Mouse (Mus musculus): Measurements from ENCODE around the gene Eloa. TPM values are rescaled to one million over a fixed set of nuclear protein-coding genes. Genes with fewer than 3 reads are reported as not detected.
A peak's percentile ranks its signal among the peaks of the same experiment; 100 is the strongest.
"Not testable (repeated sequence)": the region's sequence is repeated elsewhere in the genome, so short reads cannot be mapped to it uniquely, and the experiment has no call there.

Eloa gene
- polyA plus RNA-seq, 1 experiment from 2014 or later, result 32.5 TPM

DNA sequence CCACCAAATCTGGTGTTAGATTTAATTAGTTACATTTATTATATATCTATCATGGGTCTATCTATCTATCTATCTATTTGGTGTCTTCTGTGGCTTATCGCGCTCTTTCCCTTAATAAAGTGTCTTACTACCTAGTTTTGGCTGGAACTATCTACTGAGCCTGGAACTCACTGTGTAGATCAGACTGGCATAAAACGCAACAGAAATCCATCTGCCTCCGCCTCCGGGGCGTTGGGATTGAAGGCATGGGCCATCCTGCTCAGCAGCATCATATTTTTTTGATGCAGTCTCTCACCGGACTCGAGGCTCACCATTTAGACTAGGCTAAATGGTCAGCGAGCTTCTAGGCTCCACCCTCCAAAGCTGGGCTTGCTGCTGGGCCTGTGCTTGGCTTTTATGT is 33.8 kb downstream of the Eloa start:
- Histone ChIP-seq H3K27me3 (replicated peaks; ENCODE audit: control insufficient read depth, insufficient read depth, low read length) (no peaks in the 10 kb centered on the region), H3K4me3 (replicated peaks; ENCODE audit: low read length) (peak overlapping the region; percentile 85), H3K9me3 (ENCODE audit: control insufficient read depth, low read length) (no peaks in the 10 kb centered on the region), H3K9ac (replicated peaks; ENCODE audit: low read depth, low read length) (peak overlapping the region; percentile 82), H3K36me3 (ENCODE audit: control insufficient read depth, insufficient read depth) (peaks cover 6% of the 10 kb centered on the region), H3K4me2 (ENCODE audit: low read length) (peak overlapping the region; percentile 98), H3K4me1 (replicated peaks; ENCODE audit: control insufficient read depth, insufficient read depth, low read length) (peaks cover 16% of the 10 kb centered on the region), H3K27ac (ENCODE audit: low read length) (peak overlapping the region; percentile 84)
- 65% methylated on average over 9 of the region's 9 CpGs for WGBS
- no peak for ATAC-seq

- ATAC-seq, result peak; percentile 91
- under 1% methylated on average over 80 of the region's 81 CpGs for WGBS
- Histone ChIP-seq H3K36me3 (ENCODE audit: control insufficient read depth, insufficient read depth) (peaks cover 6% of the 10 kb centered on the region), H3K9ac (replicated peaks; ENCODE audit: low read depth, low read length) (peak within 1 kb of the TSS; percentile 82), H3K27ac (ENCODE audit: low read length) (peak within 1 kb of the TSS; percentile 84), H3K4me2 (ENCODE audit: low read length) (peak within 1 kb of the TSS; percentile 98), H3K4me3 (replicated peaks; ENCODE audit: low read length) (peak within 1 kb of the TSS; percentile 85), H3K27me3 (replicated peaks; ENCODE audit: control insufficient read depth, insufficient read depth, low read length) (no peaks in the 10 kb centered on the region), H3K4me1 (replicated peaks; ENCODE audit: control insufficient read depth, insufficient read depth, low read length) (peaks cover 16% of the 10 kb centered on the region), H3K9me3 (ENCODE audit: control insufficient read depth, low read length) (no peaks in the 10 kb centered on the region)
Observed at GRCm38 (mm10) chr4:135986943-135987710, 34.4 kb downstream of the Eloa start, which contains the start of gene Pithd1. TSS of gene Pithd1 (minus strand) at chr4:135987264.

DNA sequence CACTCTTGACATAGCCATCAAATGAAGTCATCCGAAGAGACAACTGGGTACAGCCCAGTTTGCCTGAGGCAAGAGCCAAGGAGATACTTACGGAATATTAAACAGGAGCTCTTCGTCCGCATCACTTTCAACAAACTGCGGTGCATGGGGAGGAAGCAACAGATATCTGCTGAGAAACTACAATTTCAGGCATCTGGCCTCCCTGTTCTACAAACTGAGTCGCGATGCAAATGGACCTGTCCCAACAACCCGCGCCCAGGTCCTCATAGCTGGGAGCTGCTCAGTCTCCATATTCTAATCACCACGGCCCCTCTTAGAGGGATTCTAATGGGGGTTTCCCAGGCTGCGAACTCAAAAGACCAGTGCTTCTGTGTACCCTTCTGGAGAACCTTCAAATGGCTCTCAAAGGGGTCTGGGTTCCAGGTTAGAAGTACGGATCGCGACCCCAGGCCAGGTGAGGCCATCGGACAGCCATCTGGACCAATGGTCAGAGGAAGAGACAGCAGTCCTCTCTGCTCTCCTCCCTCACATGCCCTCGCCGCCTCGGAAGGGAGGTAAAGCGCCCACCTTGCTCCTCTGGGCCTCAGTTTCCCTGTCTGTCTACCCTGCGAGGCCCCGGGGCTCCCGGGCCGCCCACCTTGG is 35.1 kb downstream of the Eloa start:
- peaks cover 6% of the 10 kb centered on the region for H3K36me3 ChIP-seq (ENCODE audit: control insufficient read depth, insufficient read depth)
- 7% methylated on average over 23 of the region's 23 CpGs for WGBS
- no peak for ATAC-seq

DNA sequence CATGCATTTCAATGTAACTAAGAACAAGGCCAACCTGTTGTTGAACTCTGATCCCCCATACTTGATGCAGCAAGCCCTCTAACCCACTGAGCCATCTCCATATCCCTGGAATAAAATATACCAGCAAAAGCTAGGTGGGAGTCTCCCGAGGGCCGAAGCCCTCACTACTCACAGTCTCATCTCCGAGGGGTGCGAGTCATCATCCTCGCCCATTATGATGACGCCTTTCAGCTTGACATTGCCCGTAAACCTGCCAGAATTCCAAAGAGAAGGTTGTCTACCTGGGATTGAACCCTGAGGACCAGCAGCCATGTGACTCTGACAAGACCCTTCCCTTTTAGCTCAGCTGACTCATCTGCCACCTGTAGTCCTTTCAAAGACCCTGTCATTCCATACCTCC is 35.8 kb downstream of the Eloa start:
- Histone ChIP-seq H3K9me3 (ENCODE audit: control insufficient read depth, low read length) (no peaks in the 10 kb centered on the region), H3K27me3 (replicated peaks; ENCODE audit: control insufficient read depth, insufficient read depth, low read length) (no peaks in the 10 kb centered on the region), H3K36me3 (ENCODE audit: control insufficient read depth, insufficient read depth) (peaks cover 6% of the 10 kb centered on the region), H3K27ac (ENCODE audit: low read length) (no peak overlapping the region), H3K4me2 (ENCODE audit: low read length) (peak overlapping the region; percentile 98), H3K4me3 (replicated peaks; ENCODE audit: low read length) (peak overlapping the region; percentile 85; the same call in 1 of the 2 replicates), H3K4me1 (replicated peaks; ENCODE audit: control insufficient read depth, insufficient read depth, low read length) (peaks cover 16% of the 10 kb centered on the region), H3K9ac (replicated peaks; ENCODE audit: low read depth, low read length) (no peak overlapping the region; the same call in 1 of the 2 replicates)
- 87% methylated on average over 7 of the region's 7 CpGs for WGBS
- no peak for ATAC-seq

More for the DNA sequence above, 35.1 kb downstream of the Eloa start:
- peak overlapping the region; percentile 38; the same call in 1 of the 2 replicates for H3K27ac ChIP-seq (ENCODE audit: low read length)
- H3K9me3 ChIP-seq (ENCODE audit: control insufficient read depth, low read length), result no peaks in the 10 kb centered on the region
- peak overlapping the region; percentile 98 for H3K4me2 ChIP-seq (ENCODE audit: low read length)
- peaks cover 16% of the 10 kb centered on the region for H3K4me1 ChIP-seq (replicated peaks; ENCODE audit: control insufficient read depth, insufficient read depth, low read length)
- peak overlapping the region; percentile 85 for H3K4me3 ChIP-seq (replicated peaks; ENCODE audit: low read length)
- no peaks in the 10 kb centered on the region for H3K27me3 ChIP-seq (replicated peaks; ENCODE audit: control insufficient read depth, insufficient read depth, low read length)
- peak overlapping the region; percentile 82 for H3K9ac ChIP-seq (replicated peaks; ENCODE audit: low read depth, low read length)

GRCm38 (mm10) chr4:135985193-135985592 is 36.4 kb downstream of the Eloa start:
- 94% methylated on average over 5 of the region's 5 CpGs for WGBS
- Histone ChIP-seq H3K27ac (ENCODE audit: low read length) (no peak overlapping the region), H3K4me3 (replicated peaks; ENCODE audit: low read length) (no peak overlapping the region), H3K4me2 (ENCODE audit: low read length) (no peak overlapping the region), H3K9ac (replicated peaks; ENCODE audit: low read depth, low read length) (no peak overlapping the region), H3K9me3 (ENCODE audit: control insufficient read depth, low read length) (no peaks in the 10 kb centered on the region), H3K36me3 (ENCODE audit: control insufficient read depth, insufficient read depth) (peaks cover 6% of the 10 kb centered on the region), H3K27me3 (replicated peaks; ENCODE audit: control insufficient read depth, insufficient read depth, low read length) (no peaks in the 10 kb centered on the region), H3K4me1 (replicated peaks; ENCODE audit: control insufficient read depth, insufficient read depth, low read length) (peaks cover 16% of the 10 kb centered on the region)
- ATAC-seq, result no peak

DNA sequence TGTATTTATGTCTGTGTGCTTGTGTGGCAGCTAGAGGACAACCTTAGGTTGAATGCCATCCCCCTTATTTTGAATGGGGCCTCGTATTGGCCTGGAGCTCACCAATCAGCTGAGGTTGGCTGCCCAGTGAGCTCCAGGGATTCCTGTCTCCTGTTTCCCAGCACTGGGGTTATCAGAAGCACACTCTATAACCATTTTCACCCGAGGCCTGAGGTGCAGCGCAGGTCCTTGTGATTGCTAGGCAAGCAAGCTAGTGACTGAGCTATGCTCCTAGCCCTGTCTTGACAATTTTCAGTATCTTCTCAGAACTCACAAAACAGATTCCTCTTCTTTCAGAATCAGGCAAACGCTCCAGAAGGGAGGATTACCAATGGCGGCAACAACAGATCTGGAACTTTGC is 37.0 kb downstream of the Eloa start:
- ATAC-seq, result no peak
- Histone ChIP-seq H3K4me3 (replicated peaks; ENCODE audit: low read length) (no peak overlapping the region), H3K9ac (replicated peaks; ENCODE audit: low read depth, low read length) (no peak overlapping the region), H3K27ac (ENCODE audit: low read length) (no peak overlapping the region), H3K36me3 (ENCODE audit: control insufficient read depth, insufficient read depth) (peaks cover 6% of the 10 kb centered on the region), H3K4me1 (replicated peaks; ENCODE audit: control insufficient read depth, insufficient read depth, low read length) (peaks cover 16% of the 10 kb centered on the region), H3K27me3 (replicated peaks; ENCODE audit: control insufficient read depth, insufficient read depth, low read length) (no peaks in the 10 kb centered on the region), H3K9me3 (ENCODE audit: control insufficient read depth, low read length) (no peaks in the 10 kb centered on the region), H3K4me2 (ENCODE audit: low read length) (no peak overlapping the region)
- WGBS, result 89% methylated on average over 5 of the region's 5 CpGs

GRCm38 (mm10) chr4:135981524-135982063 is 40.0 kb downstream of the Eloa start:
- H3K4me3 ChIP-seq (replicated peaks; ENCODE audit: low read length), result no peak overlapping the region
- ATAC-seq, result no peak

GRCm38 (mm10) chr4:135980223-135980622 is 41.3 kb downstream of the Eloa start:
- H3K4me3 ChIP-seq (replicated peaks; ENCODE audit: low read length); H3K9me3 ChIP-seq (ENCODE audit: control insufficient read depth, low read length); H3K4me2 ChIP-seq (ENCODE audit: low read length); H3K27ac ChIP-seq (ENCODE audit: low read length); ATAC-seq; H3K9ac ChIP-seq (replicated peaks; ENCODE audit: low read depth, low read length); H3K27me3 ChIP-seq (replicated peaks; ENCODE audit: control insufficient read depth, insufficient read depth, low read length); H3K4me1 ChIP-seq (replicated peaks; ENCODE audit: control insufficient read depth, insufficient read depth, low read length): not testable (repeated sequence)
- H3K36me3 ChIP-seq (ENCODE audit: control insufficient read depth, insufficient read depth), result peaks cover 15% of the 10 kb centered on the region
- 92% methylated on average over 5 of the region's 5 CpGs for WGBS

More at GRCm38 (mm10) chr4:135981524-135982063, 40.0 kb downstream of the Eloa start:
- Histone ChIP-seq H3K9me3 (ENCODE audit: control insufficient read depth, low read length) (no peaks in the 10 kb centered on the region), H3K4me1 (replicated peaks; ENCODE audit: control insufficient read depth, insufficient read depth, low read length) (peaks cover 11% of the 10 kb centered on the region), H3K9ac (replicated peaks; ENCODE audit: low read depth, low read length) (no peak overlapping the region), H3K4me2 (ENCODE audit: low read length) (no peak overlapping the region), H3K27me3 (replicated peaks; ENCODE audit: control insufficient read depth, insufficient read depth, low read length) (no peaks in the 10 kb centered on the region), H3K27ac (ENCODE audit: low read length) (peak overlapping the region; percentile 10; the same call in 1 of the 2 replicates), H3K36me3 (ENCODE audit: control insufficient read depth, insufficient read depth) (peaks cover 6% of the 10 kb centered on the region)
- WGBS, result 50% methylated on average over 7 of the region's 7 CpGs

DNA sequence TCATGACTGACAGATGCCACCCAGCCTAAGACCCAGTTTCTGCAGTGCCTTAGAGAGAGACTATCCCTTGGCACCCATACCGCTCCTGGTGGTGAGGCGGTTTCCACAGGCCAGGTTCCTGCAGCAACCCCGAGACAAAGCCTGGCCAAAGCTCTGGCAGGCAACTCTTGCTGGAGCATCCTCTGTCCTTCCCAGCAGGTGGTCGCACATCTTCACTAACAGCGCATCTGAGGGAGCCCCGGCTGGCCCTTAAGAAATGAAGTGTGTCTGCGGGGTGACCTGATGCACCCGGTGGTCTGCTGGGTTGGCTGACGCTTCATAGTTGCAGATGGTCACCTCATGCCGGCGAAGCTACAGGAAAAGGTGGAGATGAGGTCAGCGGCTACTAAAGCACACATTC is 45.4 kb downstream of the Eloa start:
- H3K36me3 ChIP-seq (ENCODE audit: control insufficient read depth, insufficient read depth), result peaks cover 13% of the 10 kb centered on the region
- no peak overlapping the region for H3K4me2 ChIP-seq (ENCODE audit: low read length)
- no peak overlapping the region for H3K4me3 ChIP-seq (replicated peaks; ENCODE audit: low read length)
- no peaks in the 10 kb centered on the region for H3K27me3 ChIP-seq (replicated peaks; ENCODE audit: control insufficient read depth, insufficient read depth, low read length)
- 95% methylated on average over 12 of the region's 12 CpGs for WGBS
- H3K27ac ChIP-seq (ENCODE audit: low read length), result no peak overlapping the region
- peaks cover 12% of the 10 kb centered on the region for H3K4me1 ChIP-seq (replicated peaks; ENCODE audit: control insufficient read depth, insufficient read depth, low read length)
- H3K9ac ChIP-seq (replicated peaks; ENCODE audit: low read depth, low read length), result no peak overlapping the region
- ATAC-seq, result no peak
- H3K9me3 ChIP-seq (ENCODE audit: control insufficient read depth, low read length), result no peaks in the 10 kb centered on the region
